Mouse (Mus musculus) brain, adult 2 months (tissue): ENCODE results near the gene Dnah5.
"Not testable (repeated sequence)": the region's sequence is repeated elsewhere in the genome, so short reads cannot be mapped to it uniquely, and the experiment has no call there.

Experiments used
- DNase-seq: peaks from one replicate; pipeline ENCODE4 v3.0.0; 2011; ENCODE audit warnings: low read depth, low spot score

The Dnah5 gene

GRCm38 (mm10) chr15:28307131-28307530 is 103.6 kb downstream of the Dnah5 start:
- DNase-seq, result no peak

DNA sequence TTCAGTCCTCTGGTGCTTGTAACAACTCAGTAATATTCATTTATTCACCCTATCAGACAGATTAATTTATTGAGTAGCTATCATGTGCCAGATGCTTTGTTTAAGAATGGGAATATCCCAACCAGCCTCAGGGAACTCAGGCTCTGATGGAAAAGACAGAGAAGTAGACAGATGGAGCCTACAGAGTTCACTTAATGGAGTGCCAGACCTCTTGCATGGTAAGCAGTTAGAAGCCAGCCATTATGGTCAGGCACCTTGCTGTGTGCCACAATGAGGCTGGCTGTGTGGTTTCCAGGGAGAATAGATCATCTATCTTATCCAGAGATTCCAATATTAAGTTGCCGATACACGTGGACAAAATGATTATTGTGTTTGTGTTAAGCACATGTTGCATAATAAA is 104.3 kb downstream of the Dnah5 start:
- DNase-seq, result no peak

DNA sequence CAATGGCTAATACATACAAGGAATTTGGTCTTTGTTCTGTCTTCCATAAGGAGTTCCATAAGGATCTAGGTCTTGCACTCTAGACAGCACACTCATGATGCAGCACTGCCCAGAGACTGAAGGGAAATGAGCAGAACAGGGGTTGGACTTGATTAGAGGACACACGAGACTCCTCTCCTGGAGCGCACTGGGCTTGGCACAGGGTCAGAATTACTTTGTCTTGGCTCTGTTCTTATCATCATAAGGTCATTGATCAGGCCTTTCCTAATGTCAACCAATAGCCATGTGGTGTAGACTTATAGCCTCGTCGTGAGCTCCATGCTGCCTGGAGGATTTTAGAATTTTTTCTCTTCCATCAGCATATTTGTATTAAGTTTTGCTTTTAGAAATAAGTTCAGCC is 107.0 kb downstream of the Dnah5 start:
- no peak for DNase-seq

- no peak for DNase-seq
These were observed 109.9 kb downstream of the Dnah5 start for GRCm38 (mm10) chr15:28313451-28313850.

- DNase-seq, result peak; percentile 68
These were observed 112.4 kb downstream of the Dnah5 start for GRCm38 (mm10) chr15:28315812-28316528.

GRCm38 (mm10) chr15:28322533-28322932 is 119.0 kb downstream of the Dnah5 start:
- peak; percentile 12 for DNase-seq

GRCm38 (mm10) chr15:28326985-28327384 is 123.4 kb downstream of the Dnah5 start:
- DNase-seq, result no peak

- DNase-seq, result no peak
These were observed 123.9 kb downstream of the Dnah5 start for GRCm38 (mm10) chr15:28327441-28327840.

DNA sequence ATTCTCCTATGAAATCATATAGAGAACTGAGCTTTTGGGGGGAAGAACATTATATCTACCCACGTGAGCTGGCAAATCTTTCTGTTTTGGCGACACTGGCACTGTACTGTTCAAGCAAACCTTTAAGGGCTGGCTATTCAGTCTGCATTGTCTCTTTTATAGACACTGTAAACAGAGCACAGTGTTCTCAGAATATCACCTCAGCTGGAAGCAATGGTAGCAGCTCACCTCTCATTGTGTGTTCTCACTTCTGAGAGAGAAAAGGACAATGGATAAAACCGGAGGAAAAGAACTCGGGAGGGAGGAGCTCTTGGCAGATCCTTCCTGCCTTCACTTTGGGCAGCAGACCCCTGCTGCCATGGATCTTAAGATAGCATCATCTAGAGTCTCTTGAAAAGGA is 137.6 kb downstream of the Dnah5 start:
- no peak for DNase-seq

DNA sequence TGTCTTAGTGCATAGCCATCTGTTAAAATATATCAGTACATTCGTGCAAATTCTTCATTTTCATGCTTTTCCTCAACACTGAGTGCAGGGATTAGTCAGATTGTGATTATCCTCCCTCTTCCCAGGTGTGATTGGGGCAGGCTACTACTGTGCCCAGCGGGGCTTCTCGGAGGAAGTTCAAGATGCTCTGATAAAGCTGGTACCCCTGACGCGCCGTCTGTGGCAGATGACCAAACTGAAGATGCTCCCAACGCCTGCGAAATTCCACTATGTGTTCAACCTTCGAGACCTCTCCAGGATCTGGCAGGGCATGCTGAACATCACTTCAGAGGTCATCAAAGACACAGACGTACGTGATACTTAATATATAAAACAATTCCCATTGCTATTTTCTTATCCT is 164.0 kb downstream of the Dnah5 start:
- DNase-seq, result no peak

- peak; percentile 8 for DNase-seq
These were observed 166.9 kb downstream of the Dnah5 start for GRCm38 (mm10) chr15:28370431-28370830.

- no peak for DNase-seq
These were observed 168.0 kb downstream of the Dnah5 start for GRCm38 (mm10) chr15:28371506-28371905.

GRCm38 (mm10) chr15:28374394-28374793 is 170.8 kb downstream of the Dnah5 start:
- no peak for DNase-seq

- DNase-seq, result no peak
These were observed 177.4 kb downstream of the Dnah5 start for GRCm38 (mm10) chr15:28380909-28381308.

DNA sequence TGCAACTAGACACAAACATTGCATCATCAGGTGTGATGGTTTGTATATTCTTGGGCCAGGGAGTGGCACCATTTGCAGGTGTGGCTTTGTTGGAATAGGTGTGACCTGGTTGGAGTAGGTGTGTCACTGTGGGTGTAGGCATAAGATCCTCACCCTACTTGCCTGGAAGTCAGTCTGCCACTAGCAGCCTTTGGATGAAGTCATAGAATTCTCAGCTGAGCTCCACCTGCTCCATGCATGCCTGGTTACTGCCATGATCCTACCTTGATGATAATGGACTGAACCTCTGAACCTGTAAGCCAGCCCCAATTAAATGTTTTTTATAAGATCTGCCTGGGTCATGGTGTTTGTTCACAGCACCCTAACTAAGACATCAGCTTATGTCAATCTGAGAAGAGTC is 190.2 kb downstream of the Dnah5 start:
- DNase-seq, result not testable (repeated sequence)

GRCm38 (mm10) chr15:28395481-28395880 is 191.9 kb downstream of the Dnah5 start:
- DNase-seq, result no peak

DNA sequence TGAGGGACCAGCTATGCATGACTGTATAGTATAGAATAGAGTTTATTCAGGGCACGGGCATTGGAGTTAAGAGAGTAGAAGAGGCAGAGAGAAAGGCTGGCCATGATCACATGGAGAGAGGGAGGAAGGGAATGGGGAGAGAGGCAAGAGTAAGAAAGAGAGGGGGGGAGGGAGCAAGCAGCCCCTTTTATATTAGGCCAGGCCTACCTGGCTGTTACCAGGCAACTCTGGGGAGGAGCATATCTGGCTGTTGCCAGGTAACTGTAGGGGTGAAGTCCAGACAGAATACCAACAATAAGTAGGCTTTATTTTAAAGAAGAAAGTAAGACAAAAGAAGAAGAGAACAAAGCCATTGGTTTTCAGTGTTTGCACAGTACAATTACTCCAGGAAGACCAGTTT is 194.9 kb downstream of the Dnah5 start:
- no peak for DNase-seq

DNA sequence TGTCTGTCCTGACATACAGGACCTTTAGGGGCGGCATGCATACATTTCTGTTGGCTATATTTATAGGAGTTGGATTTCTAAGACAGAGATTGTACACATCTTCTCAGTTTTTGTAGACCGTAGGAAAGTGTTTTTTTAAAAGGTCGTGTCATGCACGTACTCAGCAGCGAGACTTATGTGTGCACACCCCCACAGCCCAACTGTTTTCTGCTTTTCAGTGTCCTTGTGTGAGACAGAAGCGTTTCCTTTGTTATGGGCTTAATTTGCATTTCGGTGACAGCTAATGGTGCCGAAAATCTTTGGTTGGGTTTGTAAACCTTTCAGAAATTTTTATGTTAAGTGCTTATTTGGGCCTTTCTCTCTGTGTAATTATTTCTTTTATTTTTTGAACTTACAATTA is 195.7 kb downstream of the Dnah5 start:
- peak; percentile 44 for DNase-seq

- no peak for DNase-seq
These were observed 201.1 kb downstream of the Dnah5 start for GRCm38 (mm10) chr15:28404630-28405029.

DNA sequence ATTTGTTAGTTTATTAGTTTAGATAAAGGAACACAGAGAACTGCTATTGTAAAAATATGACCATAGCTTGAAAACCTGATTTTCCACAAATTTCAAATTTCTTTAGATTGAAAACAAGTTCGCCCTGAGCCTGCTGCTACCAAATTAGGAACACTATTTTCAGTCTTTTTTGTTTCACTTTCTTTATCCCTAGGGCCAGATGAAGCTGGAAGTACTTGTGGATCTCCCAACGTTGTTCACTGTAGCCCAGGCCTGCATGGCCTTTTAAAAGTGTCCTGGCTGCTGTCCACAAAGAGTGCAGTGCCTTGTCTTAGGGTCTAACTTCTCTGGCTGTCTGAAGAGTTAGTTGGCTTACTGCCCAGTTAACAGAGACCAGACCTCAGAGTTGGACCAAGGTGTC is 201.6 kb downstream of the Dnah5 start:
- no peak for DNase-seq

DNA sequence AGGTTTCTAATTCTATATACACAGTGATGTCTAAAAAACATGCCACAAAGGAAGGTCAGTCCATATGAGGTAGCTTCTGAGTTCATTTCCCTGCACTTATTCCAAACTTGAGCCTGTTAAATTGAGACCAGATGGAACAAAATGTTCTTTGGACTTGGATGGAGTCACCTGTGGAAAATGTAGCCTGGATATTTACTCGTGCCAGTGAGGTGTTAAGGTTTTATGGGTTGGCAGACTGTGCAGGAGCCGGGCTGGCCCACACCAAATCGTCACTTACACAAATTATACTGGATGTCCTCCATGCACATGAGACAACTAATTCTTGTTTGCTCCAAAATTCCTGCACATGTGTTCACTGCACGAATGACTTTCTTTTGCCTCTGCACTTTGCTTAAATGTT is 236.2 kb downstream of the Dnah5 start:
- DNase-seq, result no peak

GRCm38 (mm10) chr15:28444494-28444893 is 240.9 kb downstream of the Dnah5 start:
- no peak for DNase-seq

GRCm38 (mm10) chr15:28461091-28461778 is 257.7 kb downstream of the Dnah5 start:
- DNase-seq, result peak; percentile 70
